Mouse (Mus musculus) erythroblast, embryonic 14.5 days (primary cell): ENCODE measurements at regions not wholly inside any gene's neighbourhood (a gene's known extent, or its start where the extent isn't known, plus 50 kb on each side); places are given as distances from the start of the nearest gene placed in this dataset.

Experiments used
- GATA1 ChIP-seq: IDR thresholded peaks from 2 replicates; pipeline ENCODE4 v1.6.1; 2012; ENCODE audit warnings: low read length, inconsistent platforms, mixed read lengths
- TAL1 ChIP-seq: IDR thresholded peaks from 3 replicates; pipeline ENCODE4 v1.6.1; 2012; ENCODE audit warnings: low read length, inconsistent platforms, mixed read lengths

- TF ChIP-seq GATA1 = no peak
- no peak for TF ChIP-seq TAL1
These were observed 261.2 kb upstream of the P2ry1 start for GRCm38 (mm10) chr3:60741379-60741778.
